Mouse (Mus musculus): Measurements from ENCODE around the gene Chic2. TPM values are rescaled to one million over a fixed set of nuclear protein-coding genes. Genes with fewer than 3 reads are reported as not detected.
A peak's percentile ranks its signal among the peaks of the same experiment; 100 is the strongest.

Gene Chic2
- 30.5 and 35.2 TPM in 2 replicates for polyA plus RNA-seq (2015; fragmentation: Nextera tagmentation; extraction: Ambion mirVana)

DNA sequence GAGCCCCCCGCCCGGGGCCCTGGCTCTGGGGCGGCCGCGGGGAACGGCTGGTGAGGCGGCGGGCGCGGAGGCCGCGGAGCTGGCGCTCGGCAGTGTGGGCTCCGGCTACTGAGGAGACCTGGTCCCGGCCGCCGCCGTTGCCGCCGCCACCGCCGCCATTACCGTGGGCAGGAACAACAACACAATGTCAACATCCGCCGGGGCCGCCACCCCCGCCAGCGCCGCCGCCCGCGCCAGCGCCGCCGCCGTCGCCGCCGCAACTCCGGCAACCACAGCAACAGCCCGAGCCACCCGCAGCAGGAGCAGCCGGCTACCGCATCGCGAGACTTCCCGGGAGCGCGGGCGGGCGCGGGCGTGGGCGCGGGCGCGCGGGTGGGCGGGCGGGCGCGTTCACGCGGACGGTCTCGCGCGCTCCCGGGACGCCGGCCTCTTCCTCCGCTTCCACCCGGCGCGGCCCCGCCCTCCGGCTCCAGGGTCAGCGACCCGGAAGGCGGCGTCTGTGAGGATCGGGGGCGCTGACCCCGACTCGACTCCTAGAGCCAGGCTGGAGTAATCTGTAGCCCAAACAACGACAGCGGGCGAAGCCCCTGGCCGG lies at the start of gene Chic2:
Chic2 (minus strand) TSS at position 465 of the 595 bp plus-strand sequence.
- peak; percentile 91 for ATAC-seq (ENCODE audit: low FRiP score, low read depth)
- no peaks in the 10 kb centered on the region for H3K27me3 ChIP-seq
- peak within 1 kb of the TSS; percentile 90 for H3K4me2 ChIP-seq (replicated peaks)
- peak within 1 kb of the TSS; percentile 99 for H3K9ac ChIP-seq
- under 1% methylated on average over 52 of the region's 90 CpGs for WGBS
- no peaks in the 10 kb centered on the region for H3K9me3 ChIP-seq
- H3K27ac ChIP-seq: peak within 1 kb of the TSS; percentile 83
- H3K4me3 ChIP-seq: peak within 1 kb of the TSS; percentile 98
- peaks cover 8% of the 10 kb centered on the region; the same call in 1 of the 2 replicates for H3K36me3 ChIP-seq
- peaks cover 16% of the 10 kb centered on the region for H3K4me1 ChIP-seq

DNA sequence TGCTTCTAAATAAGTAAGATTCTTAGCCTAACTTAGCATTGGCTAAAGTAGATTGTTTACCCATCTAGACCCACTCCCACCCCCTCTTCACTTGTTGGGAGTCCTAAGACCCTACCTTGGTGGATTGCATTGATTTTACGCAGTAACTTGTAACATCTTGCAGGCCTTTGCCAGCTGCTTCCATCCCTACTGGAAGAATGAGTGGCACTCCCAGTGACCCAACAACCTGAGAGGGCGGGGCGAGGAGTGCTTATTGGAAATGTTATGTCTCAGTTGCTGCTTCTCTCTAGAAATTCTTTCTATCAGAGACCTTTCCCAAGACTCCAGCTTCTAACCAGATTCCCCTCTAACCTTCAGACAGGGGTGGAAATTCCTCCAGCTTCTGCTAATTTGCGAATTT lies 41.3 kb upstream of the Chic2 start:
- no peak for ATAC-seq (ENCODE audit: low FRiP score, low read depth)
- 9% methylated on average over 4 of the region's 4 CpGs for WGBS
- no peak overlapping the region for H3K27ac ChIP-seq

DNA sequence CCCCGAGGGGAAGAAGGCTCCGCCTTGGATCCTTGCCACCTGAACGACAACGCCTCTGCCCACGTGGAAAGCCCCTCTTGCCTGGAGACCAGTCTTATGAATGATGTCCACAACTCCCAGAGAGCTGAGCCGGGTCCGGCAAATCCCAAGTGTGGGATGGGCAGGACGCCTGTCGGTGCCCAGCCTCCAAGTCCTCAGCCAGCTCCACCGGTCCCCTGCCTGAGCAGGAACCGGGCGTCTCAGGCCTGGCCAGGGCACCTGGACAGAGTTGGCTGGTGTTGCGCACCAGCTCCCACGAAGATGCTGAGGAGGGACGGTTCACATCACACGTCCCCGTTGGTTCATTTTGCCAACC lies 40.9 kb upstream of the Chic2 start:
- H3K27ac ChIP-seq: no peak overlapping the region
- H3K4me1 ChIP-seq: peaks cover 10% of the 10 kb centered on the region; the same call in 1 of the 2 replicates
- no peak overlapping the region for H3K4me3 ChIP-seq
- under 1% methylated on average over 17 of the region's 17 CpGs for WGBS
- no peaks in the 10 kb centered on the region for H3K9me3 ChIP-seq
- H3K27me3 ChIP-seq: peaks cover 92% of the 10 kb centered on the region
- no peak overlapping the region for H3K9ac ChIP-seq
- no peak; the same call in 1 of the 2 replicates for ATAC-seq (ENCODE audit: low FRiP score, low read depth)
- no peak overlapping the region for H3K4me2 ChIP-seq (replicated peaks)
- no peaks in the 10 kb centered on the region for H3K36me3 ChIP-seq

More for the DNA sequence above, 41.3 kb upstream of the Chic2 start:
- H3K27me3 ChIP-seq: peaks cover 88% of the 10 kb centered on the region
- peaks cover 10% of the 10 kb centered on the region; the same call in 1 of the 2 replicates for H3K4me1 ChIP-seq
- no peaks in the 10 kb centered on the region for H3K36me3 ChIP-seq
- no peaks in the 10 kb centered on the region for H3K9me3 ChIP-seq
- no peak overlapping the region for H3K9ac ChIP-seq
- H3K4me3 ChIP-seq: no peak overlapping the region
- H3K4me2 ChIP-seq (replicated peaks): no peak overlapping the region

DNA sequence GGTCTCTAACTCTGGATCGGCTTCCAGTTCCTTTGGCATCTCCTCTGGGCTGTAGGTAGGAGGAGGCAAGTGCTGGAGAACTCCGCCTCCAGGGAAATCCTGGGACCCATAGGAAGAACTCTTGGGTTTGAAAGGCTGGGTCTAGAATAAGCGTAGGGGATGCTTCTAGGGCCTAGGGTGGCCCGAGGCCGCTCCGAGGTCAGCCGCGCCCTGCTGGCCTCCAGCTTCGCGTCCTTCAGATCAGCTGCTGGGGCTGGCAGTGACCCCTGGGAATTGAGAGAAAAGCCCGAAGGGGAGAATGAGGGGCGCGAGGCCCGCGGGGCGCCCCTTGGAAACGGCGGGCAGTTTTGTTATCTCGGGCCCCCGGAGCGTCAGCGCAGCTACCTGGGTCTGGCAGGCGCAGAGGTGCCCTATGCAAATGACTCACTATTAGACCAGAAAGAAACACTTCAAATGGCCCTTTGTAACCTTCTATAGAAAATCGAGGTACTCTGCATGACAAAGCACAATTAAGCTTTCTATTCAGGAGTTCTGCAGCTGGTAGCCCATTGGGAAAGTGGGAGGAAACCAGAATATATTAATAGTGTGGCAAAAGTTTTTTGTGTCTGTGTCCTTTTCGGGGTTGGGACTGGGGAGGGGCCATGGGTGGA lies 40.4 kb upstream of the Chic2 start:
- Histone ChIP-seq H3K4me1 (peaks cover 10% of the 10 kb centered on the region; the same call in 1 of the 2 replicates), H3K27ac (no peak overlapping the region), H3K4me2 (replicated peaks) (0 out of 2 replicates have a peak overlapping the region, but pooled peaks have one; percentile 10), H3K9me3 (no peaks in the 10 kb centered on the region), H3K27me3 (peaks cover 95% of the 10 kb centered on the region), H3K36me3 (no peaks in the 10 kb centered on the region), H3K4me3 (peak overlapping the region; percentile 2; the same call in 1 of the 2 replicates), H3K9ac (no peak overlapping the region)
- ATAC-seq (ENCODE audit: low FRiP score, low read depth): no peak
- WGBS: under 1% methylated on average over 25 of the region's 25 CpGs

DNA sequence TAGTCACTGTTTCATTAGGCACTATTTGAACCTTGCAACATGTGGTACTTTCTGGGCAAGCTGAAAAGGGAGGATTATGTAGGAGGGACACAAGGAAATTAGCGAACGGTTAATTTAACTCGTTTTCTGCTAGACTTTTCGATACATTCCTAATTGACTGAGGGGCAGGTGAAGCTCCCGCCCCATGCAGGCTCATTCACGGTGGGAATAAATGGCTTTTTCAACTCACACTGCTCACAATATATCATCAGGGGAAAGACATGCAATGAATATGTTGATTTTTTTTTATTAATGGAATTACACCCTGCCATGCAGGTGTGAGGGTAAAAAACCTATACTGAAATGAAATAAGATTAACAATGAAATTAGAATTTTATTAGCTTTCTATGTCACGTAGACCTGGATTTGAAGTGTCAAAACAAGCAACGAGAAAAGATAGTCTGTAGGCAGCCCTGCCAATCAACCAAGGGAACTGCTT lies 39.9 kb upstream of the Chic2 start:
- no peak for ATAC-seq (ENCODE audit: low FRiP score, low read depth)
- Histone ChIP-seq H3K9ac (no peak overlapping the region), H3K4me3 (no peak overlapping the region), H3K4me2 (replicated peaks) (0 out of 2 replicates have a peak overlapping the region, but pooled peaks have one; percentile 0), H3K27ac (no peak overlapping the region), H3K36me3 (no peaks in the 10 kb centered on the region), H3K4me1 (peaks cover 10% of the 10 kb centered on the region; the same call in 1 of the 2 replicates), H3K27me3 (peaks cover 95% of the 10 kb centered on the region), H3K9me3 (no peaks in the 10 kb centered on the region)
- WGBS: 2% methylated on average over 8 of the region's 8 CpGs

DNA sequence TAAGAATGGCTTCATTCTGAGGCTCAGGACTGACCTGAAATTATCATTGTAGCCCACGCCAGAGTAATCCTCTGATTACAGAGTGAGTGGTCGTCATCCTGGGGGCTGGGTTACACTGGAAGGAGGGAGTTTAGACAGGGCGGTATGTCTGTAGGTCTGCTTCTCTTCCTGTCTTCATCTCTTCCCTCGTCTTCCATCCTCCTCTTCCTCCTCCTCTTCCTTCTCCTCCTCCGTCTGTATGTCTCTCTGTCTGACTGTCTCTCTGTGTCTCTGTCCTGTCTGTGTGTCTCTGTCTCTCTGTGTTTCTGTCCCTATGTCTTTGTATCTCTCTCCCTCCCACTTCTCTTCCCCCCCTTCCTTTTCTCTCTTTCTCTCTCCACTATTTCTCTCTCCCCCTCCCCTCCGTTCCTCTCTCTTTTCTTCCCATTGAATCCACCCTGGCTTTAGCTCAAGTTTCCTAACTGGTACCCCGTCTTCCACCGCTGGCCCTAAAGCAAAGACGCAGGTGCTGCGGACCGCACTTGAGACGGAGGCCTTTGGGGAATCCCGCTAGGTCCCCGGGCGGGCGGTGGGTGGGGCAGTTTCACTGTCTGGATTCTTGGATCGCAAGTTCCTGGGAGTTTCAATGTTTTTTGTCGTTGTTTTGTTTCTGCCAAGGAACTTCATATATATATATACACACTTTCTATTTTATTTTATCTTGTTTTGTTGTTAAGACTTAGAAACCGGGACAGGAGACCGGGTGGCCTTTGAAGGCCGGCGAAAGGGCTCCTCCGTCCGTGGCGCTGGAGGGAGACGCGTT lies 39.2 kb upstream of the Chic2 start:
- Histone ChIP-seq H3K27ac (no peak overlapping the region), H3K9me3 (no peaks in the 10 kb centered on the region), H3K9ac (no peak overlapping the region), H3K27me3 (peaks cover 97% of the 10 kb centered on the region), H3K4me2 (replicated peaks) (0 out of 2 replicates have a peak overlapping the region, but pooled peaks have one; percentile 0), H3K4me3 (no peak overlapping the region), H3K36me3 (no peaks in the 10 kb centered on the region), H3K4me1 (peaks cover 10% of the 10 kb centered on the region; the same call in 1 of the 2 replicates)
- whole genome bisulfite sequencing: 2% methylated on average over 27 of the region's 27 CpGs
- ATAC-seq (ENCODE audit: low FRiP score, low read depth): no peak

DNA sequence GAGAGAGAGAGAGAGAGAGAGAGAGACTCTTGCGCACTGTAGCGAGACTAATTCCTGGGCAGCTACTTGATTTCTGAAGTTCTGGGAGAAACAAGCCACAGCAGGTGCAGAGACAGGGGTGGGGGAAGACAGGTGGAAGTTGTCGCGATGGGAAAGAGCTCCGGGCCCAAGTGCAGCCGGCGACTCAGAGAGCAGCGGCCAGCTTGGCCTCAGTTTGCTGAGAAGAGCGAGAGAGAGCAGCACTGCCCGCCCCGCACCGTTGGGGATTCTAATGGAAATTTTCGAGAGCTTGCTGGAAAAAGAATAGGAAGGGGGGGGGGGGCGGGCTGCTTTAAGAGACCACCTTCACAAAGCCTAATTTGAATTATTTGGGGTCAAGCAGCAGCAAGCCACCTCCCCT lies 38.5 kb upstream of the Chic2 start:
- Histone ChIP-seq H3K4me1 (peaks cover 10% of the 10 kb centered on the region; the same call in 1 of the 2 replicates), H3K27ac (no peak overlapping the region), H3K4me2 (replicated peaks) (no peak overlapping the region), H3K9ac (no peak overlapping the region), H3K9me3 (no peaks in the 10 kb centered on the region), H3K27me3 (peaks cover 98% of the 10 kb centered on the region), H3K4me3 (0 out of 2 replicates have a peak overlapping the region, but pooled peaks have one; percentile 15), H3K36me3 (no peaks in the 10 kb centered on the region)
- WGBS: under 1% methylated on average over 14 of the region's 14 CpGs
- no peak for ATAC-seq (ENCODE audit: low FRiP score, low read depth)

DNA sequence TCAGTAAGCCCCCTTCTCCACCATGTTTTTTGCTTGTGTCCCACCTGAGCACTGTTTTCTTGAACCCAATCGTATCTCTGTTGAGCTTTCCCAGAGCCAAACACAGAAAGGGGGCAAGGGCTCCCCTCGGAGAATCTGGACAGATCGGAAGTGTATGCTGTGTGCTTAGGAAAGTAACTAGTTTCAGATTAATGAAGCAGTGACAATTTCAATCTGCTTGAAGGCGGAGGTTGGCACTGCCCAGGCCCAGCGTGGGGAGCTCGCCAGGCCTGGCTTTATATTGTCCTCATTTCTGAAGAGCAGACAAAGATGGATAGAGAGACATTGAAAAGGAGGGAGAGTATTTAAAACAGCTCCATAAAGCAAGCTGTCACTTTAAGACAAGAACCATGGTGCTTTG lies 37.9 kb upstream of the Chic2 start:
- Histone ChIP-seq H3K4me1 (peaks cover 10% of the 10 kb centered on the region; the same call in 1 of the 2 replicates), H3K27ac (no peak overlapping the region), H3K4me3 (no peak overlapping the region), H3K9ac (no peak overlapping the region), H3K4me2 (replicated peaks) (no peak overlapping the region), H3K36me3 (no peaks in the 10 kb centered on the region), H3K9me3 (no peaks in the 10 kb centered on the region), H3K27me3 (peaks cover 98% of the 10 kb centered on the region)
- ATAC-seq (ENCODE audit: low FRiP score, low read depth): no peak
- WGBS: 13% methylated on average over 6 of the region's 6 CpGs

DNA sequence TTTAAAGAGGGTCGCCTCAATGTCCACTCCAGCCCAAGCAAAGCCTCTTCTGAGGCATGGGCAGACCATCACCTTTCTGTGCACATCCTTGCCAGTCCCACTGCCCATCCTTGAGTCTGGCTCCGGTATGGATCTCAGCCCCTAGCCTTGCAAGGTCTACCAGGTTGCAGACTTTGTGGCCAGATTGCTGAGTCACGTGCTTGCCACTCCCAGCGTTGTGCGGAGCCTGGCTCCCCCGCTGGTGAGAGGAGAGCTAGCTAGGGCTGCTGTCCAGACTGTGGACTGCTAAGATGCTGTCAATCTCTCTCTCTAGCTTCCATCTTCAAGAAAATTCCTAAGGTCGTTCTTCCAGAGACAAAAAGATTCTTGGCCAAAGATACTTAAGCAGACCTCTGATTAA lies 35.0 kb upstream of the Chic2 start:
- Histone ChIP-seq H3K4me2 (replicated peaks) (no peak overlapping the region), H3K9me3 (no peaks in the 10 kb centered on the region), H3K9ac (no peak overlapping the region), H3K4me3 (no peak overlapping the region), H3K36me3 (no peaks in the 10 kb centered on the region), H3K27me3 (peaks cover 99% of the 10 kb centered on the region), H3K27ac (no peak overlapping the region), H3K4me1 (peaks cover 19% of the 10 kb centered on the region)
- WGBS: under 1% methylated on average over 7 of the region's 7 CpGs
- ATAC-seq (ENCODE audit: low FRiP score, low read depth): no peak

DNA sequence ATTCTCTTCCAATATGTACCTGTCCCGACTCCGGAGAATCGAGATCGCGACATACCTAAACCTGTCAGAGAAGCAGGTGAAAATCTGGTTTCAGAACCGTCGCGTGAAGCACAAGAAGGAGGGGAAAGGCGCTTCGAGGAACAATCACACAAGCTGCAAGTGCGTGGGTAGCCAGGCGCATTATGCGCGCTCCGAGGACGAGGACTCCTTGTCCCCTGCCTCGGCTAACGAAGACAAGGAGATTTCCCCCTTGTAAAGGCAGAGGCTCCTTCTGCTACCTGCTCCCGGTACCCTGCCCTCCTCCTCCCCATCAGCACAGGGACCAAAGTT lies 32.4 kb upstream of the Chic2 start:
- no peaks in the 10 kb centered on the region for H3K36me3 ChIP-seq
- H3K27me3 ChIP-seq: peaks cover 99% of the 10 kb centered on the region
- WGBS: under 1% methylated on average over 19 of the region's 19 CpGs

DNA sequence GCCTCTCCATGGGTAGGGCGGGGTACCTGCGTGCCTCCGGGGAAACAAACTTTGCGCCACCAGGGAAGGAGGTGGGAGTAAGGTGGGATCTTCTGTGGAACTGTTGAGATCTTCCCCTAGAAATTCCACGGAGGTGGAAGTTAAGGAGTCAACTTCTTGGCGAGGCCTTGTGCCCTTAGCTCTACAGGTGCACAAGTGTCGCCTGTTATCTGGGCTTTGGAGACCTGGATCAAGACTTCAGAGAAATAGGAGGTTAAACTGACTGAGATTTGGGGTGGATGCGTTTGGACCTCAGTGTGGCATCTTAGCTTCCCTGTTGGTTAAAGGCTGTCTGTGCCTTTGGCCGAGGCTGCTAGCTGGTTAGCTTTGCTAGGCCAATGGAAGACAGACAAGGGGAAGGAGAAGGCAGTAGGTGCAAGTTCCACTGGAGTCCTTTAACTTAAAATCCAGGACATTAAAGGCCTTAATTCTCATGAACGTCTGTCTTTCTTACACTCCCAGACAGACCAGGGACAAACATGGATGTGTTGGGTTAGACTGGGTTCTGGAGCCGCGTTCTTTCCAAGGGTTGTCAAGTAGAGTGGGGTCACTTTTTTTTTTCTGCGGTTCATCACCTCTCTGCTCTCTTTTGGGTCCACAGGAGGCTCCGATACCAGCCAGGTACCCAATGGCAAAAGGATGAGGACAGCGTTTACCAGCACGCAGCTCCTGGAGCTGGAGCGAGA lies 31.9 kb upstream of the Chic2 start:
- no peak for ATAC-seq (ENCODE audit: low FRiP score, low read depth)
- Histone ChIP-seq H3K9me3 (no peaks in the 10 kb centered on the region), H3K9ac (peak overlapping the region; percentile 31; the same call in 1 of the 2 replicates), H3K27me3 (peaks cover 100% of the 10 kb centered on the region), H3K4me3 (peak overlapping the region; percentile 36), H3K4me2 (replicated peaks) (peak overlapping the region; percentile 62), H3K36me3 (no peaks in the 10 kb centered on the region), H3K27ac (no peak overlapping the region), H3K4me1 (peaks cover 13% of the 10 kb centered on the region)
- 1% methylated on average over 17 of the region's 17 CpGs for WGBS

More for the DNA sequence above, 32.4 kb upstream of the Chic2 start:
- Histone ChIP-seq H3K27ac (no peak overlapping the region), H3K4me3 (no peak overlapping the region), H3K9me3 (no peaks in the 10 kb centered on the region), H3K4me1 (peaks cover 13% of the 10 kb centered on the region), H3K9ac (no peak overlapping the region), H3K4me2 (replicated peaks) (no peak overlapping the region)
- ATAC-seq (ENCODE audit: low FRiP score, low read depth): no peak
